Mouse (Mus musculus): ENCODE results near the gene Tubb2a. TPM values are rescaled to one million over a fixed set of nuclear protein-coding genes. Genes with fewer than 3 reads are reported as not detected.
A peak's percentile ranks its signal among the peaks of the same experiment; 100 is the strongest.
"Not testable (repeated sequence)": the region's sequence is repeated elsewhere in the genome, so short reads cannot be mapped to it uniquely, and the experiment has no call there.

The Tubb2a gene
- polyA plus RNA-seq, 1 experiment from 2014 or later, result 136 TPM

GRCm38 (mm10) chr13:34074441-34074840, 3.4 kb downstream of the Tubb2a start:
- H3K4me2 ChIP-seq; H3K27ac ChIP-seq; ATAC-seq (replicated peaks; ENCODE audit: insufficient number of reproducible peaks, insufficient read depth, low FRiP score, low read depth); H3K9me3 ChIP-seq (replicated peaks); H3K27me3 ChIP-seq; H3K9ac ChIP-seq; H3K4me3 ChIP-seq: not testable (repeated sequence)
- 90% methylated on average over 11 of the region's 17 CpGs for WGBS
- Histone ChIP-seq H3K4me1 (replicated peaks) (peaks cover 17% of the 10 kb centered on the region), H3K36me3 (peaks cover 16% of the 10 kb centered on the region)

- H3K4me1 ChIP-seq (replicated peaks), result peaks cover 10% of the 10 kb centered on the region
- no peaks in the 10 kb centered on the region for H3K9me3 ChIP-seq (replicated peaks)
- 66% methylated on average over 3 of the region's 3 CpGs for WGBS
- H3K36me3 ChIP-seq, result peaks cover 22% of the 10 kb centered on the region
- no peak overlapping the region for H3K4me3 ChIP-seq
- H3K27me3 ChIP-seq, result no peaks in the 10 kb centered on the region
- H3K4me2 ChIP-seq, result no peak overlapping the region
- no peak for ATAC-seq (replicated peaks; ENCODE audit: insufficient number of reproducible peaks, insufficient read depth, low FRiP score, low read depth)
- no peak overlapping the region for H3K27ac ChIP-seq
- H3K9ac ChIP-seq, result no peak overlapping the region
Observed at GRCm38 (mm10) chr13:34072847-34073246, 5.0 kb downstream of the Tubb2a start.

GRCm38 (mm10) chr13:34071836-34072235, 6.0 kb downstream of the Tubb2a start:
- Histone ChIP-seq H3K4me3 (no peak overlapping the region), H3K9ac (no peak overlapping the region), H3K27ac (no peak overlapping the region), H3K27me3 (no peaks in the 10 kb centered on the region), H3K36me3 (peaks cover 22% of the 10 kb centered on the region), H3K4me2 (no peak overlapping the region), H3K9me3 (replicated peaks) (no peaks in the 10 kb centered on the region), H3K4me1 (replicated peaks) (peaks cover 12% of the 10 kb centered on the region)
- WGBS, result 89% methylated on average over 6 of the region's 6 CpGs
- no peak for ATAC-seq (replicated peaks; ENCODE audit: insufficient number of reproducible peaks, insufficient read depth, low FRiP score, low read depth)

GRCm38 (mm10) chr13:34070296-34070695, 7.5 kb downstream of the Tubb2a start:
- no peak for ATAC-seq (replicated peaks; ENCODE audit: insufficient number of reproducible peaks, insufficient read depth, low FRiP score, low read depth)
- no peak overlapping the region for H3K4me2 ChIP-seq
- peaks cover 6% of the 10 kb centered on the region for H3K4me1 ChIP-seq (replicated peaks)
- WGBS, result 67% methylated on average over 4 of the region's 4 CpGs
- H3K4me3 ChIP-seq, result no peak overlapping the region
- H3K27ac ChIP-seq, result no peak overlapping the region
- H3K27me3 ChIP-seq, result no peaks in the 10 kb centered on the region
- no peak overlapping the region for H3K9ac ChIP-seq
- no peaks in the 10 kb centered on the region for H3K9me3 ChIP-seq (replicated peaks)
- peaks cover 17% of the 10 kb centered on the region for H3K36me3 ChIP-seq

- no peak for ATAC-seq (replicated peaks; ENCODE audit: insufficient number of reproducible peaks, insufficient read depth, low FRiP score, low read depth)
- H3K36me3 ChIP-seq, result peaks cover 17% of the 10 kb centered on the region
- H3K27me3 ChIP-seq, result no peaks in the 10 kb centered on the region
- no peak overlapping the region for H3K9ac ChIP-seq
- peaks cover 6% of the 10 kb centered on the region for H3K4me1 ChIP-seq (replicated peaks)
- no peaks in the 10 kb centered on the region for H3K9me3 ChIP-seq (replicated peaks)
- H3K27ac ChIP-seq, result no peak overlapping the region
- no peak overlapping the region for H3K4me3 ChIP-seq
- WGBS, result 73% methylated on average over 1 of the region's 1 CpGs
- no peak overlapping the region for H3K4me2 ChIP-seq
Observed at GRCm38 (mm10) chr13:34066351-34066750, 11.5 kb downstream of the Tubb2a start.

GRCm38 (mm10) chr13:34062466-34062865, 15.3 kb downstream of the Tubb2a start:
- Histone ChIP-seq H3K4me1 (replicated peaks) (peaks cover 4% of the 10 kb centered on the region), H3K27ac (no peak overlapping the region), H3K4me3 (no peak overlapping the region), H3K27me3 (no peaks in the 10 kb centered on the region), H3K9ac (no peak overlapping the region), H3K36me3 (peaks cover 14% of the 10 kb centered on the region; the same call in 1 of the 2 replicates), H3K4me2 (no peak overlapping the region), H3K9me3 (replicated peaks) (no peaks in the 10 kb centered on the region)
- no peak for ATAC-seq (replicated peaks; ENCODE audit: insufficient number of reproducible peaks, insufficient read depth, low FRiP score, low read depth)
- 87% methylated on average over 10 of the region's 10 CpGs for WGBS

GRCm38 (mm10) chr13:34060061-34060460, 17.7 kb downstream of the Tubb2a start:
- H3K36me3 ChIP-seq, result peaks cover 27% of the 10 kb centered on the region; the same call in 1 of the 2 replicates
- whole genome bisulfite sequencing, result 71% methylated on average over 9 of the region's 9 CpGs
- no peaks in the 10 kb centered on the region for H3K9me3 ChIP-seq (replicated peaks)
- no peak overlapping the region for H3K4me3 ChIP-seq
- no peak overlapping the region for H3K27ac ChIP-seq
- ATAC-seq (replicated peaks; ENCODE audit: insufficient number of reproducible peaks, insufficient read depth, low FRiP score, low read depth), result no peak
- H3K9ac ChIP-seq, result no peak overlapping the region
- H3K4me2 ChIP-seq, result no peak overlapping the region
- H3K4me1 ChIP-seq (replicated peaks), result no peaks in the 10 kb centered on the region
- no peaks in the 10 kb centered on the region for H3K27me3 ChIP-seq

GRCm38 (mm10) chr13:34057252-34057651, 20.6 kb downstream of the Tubb2a start:
- no peak overlapping the region for H3K9ac ChIP-seq
- WGBS, result 92% methylated on average over 1 of the region's 1 CpGs
- H3K36me3 ChIP-seq, result peaks cover 19% of the 10 kb centered on the region; the same call in 1 of the 2 replicates

GRCm38 (mm10) chr13:34054983-34055382, 22.8 kb downstream of the Tubb2a start:
- 82% methylated on average over 3 of the region's 3 CpGs for WGBS
- Histone ChIP-seq H3K27me3 (no peaks in the 10 kb centered on the region), H3K36me3 (peaks cover 18% of the 10 kb centered on the region; the same call in 1 of the 2 replicates), H3K4me2 (no peak overlapping the region), H3K9me3 (replicated peaks) (no peaks in the 10 kb centered on the region), H3K27ac (no peak overlapping the region), H3K4me1 (replicated peaks) (no peaks in the 10 kb centered on the region), H3K4me3 (no peak overlapping the region), H3K9ac (no peak overlapping the region)
- no peak for ATAC-seq (replicated peaks; ENCODE audit: insufficient number of reproducible peaks, insufficient read depth, low FRiP score, low read depth)

More at GRCm38 (mm10) chr13:34057252-34057651, 20.6 kb downstream of the Tubb2a start:
- no peak overlapping the region for H3K27ac ChIP-seq
- no peaks in the 10 kb centered on the region for H3K27me3 ChIP-seq
- no peak overlapping the region for H3K4me2 ChIP-seq
- ATAC-seq (replicated peaks; ENCODE audit: insufficient number of reproducible peaks, insufficient read depth, low FRiP score, low read depth), result no peak
- no peaks in the 10 kb centered on the region for H3K9me3 ChIP-seq (replicated peaks)
- H3K4me1 ChIP-seq (replicated peaks), result no peaks in the 10 kb centered on the region
- H3K4me3 ChIP-seq, result no peak overlapping the region

- ATAC-seq (replicated peaks; ENCODE audit: insufficient number of reproducible peaks, insufficient read depth, low FRiP score, low read depth), result 0 out of 2 replicates have a peak, but pooled peaks have one; percentile 18
- H3K36me3 ChIP-seq, result peaks cover 20% of the 10 kb centered on the region; the same call in 1 of the 2 replicates
- H3K27me3 ChIP-seq, result no peaks in the 10 kb centered on the region
- WGBS, result 71% methylated on average over 4 of the region's 4 CpGs
- no peaks in the 10 kb centered on the region for H3K9me3 ChIP-seq (replicated peaks)
- no peak overlapping the region for H3K9ac ChIP-seq
- H3K4me2 ChIP-seq, result no peak overlapping the region
- H3K4me1 ChIP-seq (replicated peaks), result no peaks in the 10 kb centered on the region
- H3K27ac ChIP-seq, result no peak overlapping the region
- no peak overlapping the region for H3K4me3 ChIP-seq
Observed at GRCm38 (mm10) chr13:34054391-34054790, 23.4 kb downstream of the Tubb2a start.

- Histone ChIP-seq H3K27ac (no peak overlapping the region), H3K9ac (no peak overlapping the region), H3K4me1 (replicated peaks) (no peaks in the 10 kb centered on the region), H3K4me2 (no peak overlapping the region), H3K36me3 (peaks cover 24% of the 10 kb centered on the region; the same call in 1 of the 2 replicates), H3K9me3 (replicated peaks) (no peaks in the 10 kb centered on the region), H3K4me3 (no peak overlapping the region), H3K27me3 (no peaks in the 10 kb centered on the region)
- 73% methylated on average over 13 of the region's 13 CpGs for WGBS
- ATAC-seq (replicated peaks; ENCODE audit: insufficient number of reproducible peaks, insufficient read depth, low FRiP score, low read depth), result no peak
Observed at GRCm38 (mm10) chr13:34053673-34054282, 24.0 kb downstream of the Tubb2a start.

- no peaks in the 10 kb centered on the region for H3K4me1 ChIP-seq (replicated peaks)
- ATAC-seq (replicated peaks; ENCODE audit: insufficient number of reproducible peaks, insufficient read depth, low FRiP score, low read depth), result no peak
- H3K27ac ChIP-seq, result no peak overlapping the region
- H3K9me3 ChIP-seq (replicated peaks), result no peaks in the 10 kb centered on the region
- 85% methylated on average over 3 of the region's 3 CpGs for WGBS
- H3K4me3 ChIP-seq, result no peak overlapping the region
- H3K4me2 ChIP-seq, result no peak overlapping the region
- H3K27me3 ChIP-seq, result no peaks in the 10 kb centered on the region
- no peak overlapping the region for H3K9ac ChIP-seq
- H3K36me3 ChIP-seq, result peaks cover 32% of the 10 kb centered on the region; the same call in 1 of the 2 replicates
Observed at GRCm38 (mm10) chr13:34051692-34052091, 26.1 kb downstream of the Tubb2a start.
